Mouse (Mus musculus) MEL (cell line): ENCODE measurements around the gene Bzw2.

Experiments used
- CHD2 ChIP-seq: IDR thresholded peaks from 2 replicates; pipeline ENCODE4 v1.6.1; 2011; ENCODE audit warnings: low read length, improper control_type of control experiment
- CTCF ChIP-seq, 3 experiments: IDR thresholded peaks in 2 of 3; conservative IDR thresholded peaks in 1 of 3; 2 replicates each; pipeline ENCODE4 v1.5.1; 2011 to 2012; ENCODE audit warnings: low read length in 3 of 3, low read depth in 2 of 3, mild to moderate bottlenecking in 2 of 3, improper control_type of control experiment in 1 of 3, inconsistent platforms in 1 of 3, mixed read lengths in 1 of 3, moderate library complexity in 1 of 3; ENCODE audit not compliant: control insufficient read depth in 1 of 3, insufficient read depth in 1 of 3, poor library complexity in 1 of 3, severe bottlenecking in 1 of 3
- EP300 ChIP-seq, 2 experiments: IDR thresholded peaks; 2 replicates each; pipeline ENCODE4 v1.6.1; 2011; ENCODE audit warnings: improper control_type of control experiment in 2 of 2, low read length in 2 of 2, low read depth in 1 of 2, mild to moderate bottlenecking in 1 of 2
- MXI1 ChIP-seq: IDR thresholded peaks from 2 replicates; pipeline ENCODE4 v1.6.1; 2011; ENCODE audit warnings: mild to moderate bottlenecking, low read depth, low read length, improper control_type of control experiment
- POLR2A ChIP-seq, 2 experiments: IDR thresholded peaks; 2 replicates each; pipeline ENCODE4 v1.6.1; 2011 to 2012; ENCODE audit warnings: low read length in 2 of 2, mild to moderate bottlenecking in 2 of 2, control low read depth in 1 of 2, improper control_type of control experiment in 1 of 2, low read depth in 1 of 2, moderate library complexity in 1 of 2; ENCODE audit not compliant: control insufficient read depth in 1 of 2, insufficient read depth in 1 of 2, poor library complexity in 1 of 2
- POLR2AphosphoS2 ChIP-seq: IDR thresholded peaks from 2 replicates; pipeline ENCODE4 v1.6.1; 2011; ENCODE audit warnings: low read length, improper control_type of control experiment
- USF2 ChIP-seq, 2 experiments: IDR thresholded peaks; 2 replicates each; pipeline ENCODE4 v1.6.1; 2011 to 2012; ENCODE audit warnings: improper control_type of control experiment in 2 of 2, low read length in 2 of 2, borderline replicate concordance in 1 of 2, inconsistent platforms in 1 of 2, low read depth in 1 of 2, mild to moderate bottlenecking in 1 of 2; ENCODE audit not compliant: insufficient read depth in 1 of 2
- ZC3H11A ChIP-seq: IDR thresholded peaks from 2 replicates; pipeline ENCODE4 v1.6.1; 2012; ENCODE audit warnings: low read depth, mild to moderate bottlenecking, inconsistent platforms, low read length, improper control_type of control experiment

DNA sequence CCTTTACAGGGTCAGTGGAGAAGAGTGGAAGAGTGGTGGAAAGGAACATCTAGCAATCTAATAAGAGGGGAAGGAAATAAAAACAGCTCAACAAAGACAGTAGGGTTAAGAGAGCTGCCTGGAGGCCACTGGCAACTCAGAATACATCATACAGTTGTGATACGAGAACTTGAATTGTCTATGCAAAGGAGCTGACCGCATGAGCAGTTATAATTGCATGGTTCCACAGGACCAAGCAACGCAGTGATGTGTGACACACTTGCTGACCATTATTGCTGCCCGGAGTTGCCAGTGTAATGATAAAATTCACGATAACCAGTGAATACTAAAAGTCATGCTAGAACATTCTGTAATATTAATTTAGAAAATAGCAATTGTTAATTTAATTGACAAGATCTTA lies 31.8 kb downstream of the Bzw2 start:
- TF ChIP-seq CTCF (IDR thresholded peaks at IDR 0.05 in 2 of 3, conservative IDR thresholded peaks at IDR 0.05 in 1 of 3; ENCODE audit: control insufficient read depth in 1 of 3, insufficient read depth in 1 of 3, low read depth in 2 of 3, low read length in 3 of 3, poor library complexity in 1 of 3, severe bottlenecking in 1 of 3) (no peak), EP300 (IDR thresholded peaks at IDR 0.05; ENCODE audit: low read depth in 1 of 2, low read length in 2 of 2) (no peak), CHD2 (no peak), USF2 (IDR thresholded peaks at IDR 0.05; ENCODE audit: borderline replicate concordance in 1 of 2, insufficient read depth in 1 of 2, low read depth in 1 of 2, low read length in 2 of 2) (no peak), POLR2A (IDR thresholded peaks at IDR 0.05; ENCODE audit: control insufficient read depth in 1 of 2, insufficient read depth in 1 of 2, low read depth in 1 of 2, low read length in 2 of 2, poor library complexity in 1 of 2) (no peak), MXI1 (no peak), ZC3H11A (no peak), POLR2AphosphoS2 (no peak)
